Mouse (Mus musculus): ENCODE data around the gene Tnfrsf9. TPM values are rescaled to one million over a fixed set of nuclear protein-coding genes. Genes with fewer than 3 reads are reported as not detected.
"Not testable (repeated sequence)": the region's sequence is repeated elsewhere in the genome, so short reads cannot be mapped to it uniquely, and the experiment has no call there.

The Tnfrsf9 gene
- total RNA-seq, 2 experiments from 2014 or later: 0.39 to 0.41 TPM

DNA sequence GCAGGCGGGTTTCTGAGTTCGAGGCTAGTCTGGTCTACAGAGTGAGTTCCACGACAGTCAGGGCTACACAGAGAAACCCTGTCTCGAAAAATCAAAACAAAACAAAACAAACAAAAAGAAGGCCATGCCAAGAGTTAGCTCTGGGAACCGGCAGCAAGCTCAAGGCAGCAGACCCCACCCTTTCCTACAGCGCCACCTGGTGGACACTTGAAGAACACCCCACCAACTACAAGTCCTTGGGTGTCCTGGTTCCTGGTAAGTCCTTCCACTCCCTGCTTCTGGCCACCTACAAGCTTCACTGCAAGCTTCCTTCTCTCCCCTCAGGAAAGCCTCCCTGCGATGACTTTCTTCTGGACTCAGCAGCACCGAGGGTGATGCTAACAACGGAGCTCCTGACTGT lies 12.7 kb upstream of the Tnfrsf9 start:
- TF ChIP-seq CTCF (conservative IDR thresholded peaks at IDR 0.05): peak; percentile 95
- peak; percentile 73 to 86 for DNase-seq (ENCODE audit: low spot score in 2 of 2)

GRCm38 (mm10) chr4:150902062-150902461 lies 12.3 kb upstream of the Tnfrsf9 start:
- H3K27ac ChIP-seq: no peak overlapping the region
- H3K4me3 ChIP-seq: no peak overlapping the region
- 0 out of 2 replicates have a peak, but pooled peaks have one; percentile 19 for TF ChIP-seq CTCF (conservative IDR thresholded peaks at IDR 0.05)
- DNase-seq (ENCODE audit: low spot score in 2 of 2): no peak

More for the DNA sequence above, 12.7 kb upstream of the Tnfrsf9 start:
- Histone ChIP-seq H3K4me3 (no peak overlapping the region), H3K27ac (no peak overlapping the region)

DNA sequence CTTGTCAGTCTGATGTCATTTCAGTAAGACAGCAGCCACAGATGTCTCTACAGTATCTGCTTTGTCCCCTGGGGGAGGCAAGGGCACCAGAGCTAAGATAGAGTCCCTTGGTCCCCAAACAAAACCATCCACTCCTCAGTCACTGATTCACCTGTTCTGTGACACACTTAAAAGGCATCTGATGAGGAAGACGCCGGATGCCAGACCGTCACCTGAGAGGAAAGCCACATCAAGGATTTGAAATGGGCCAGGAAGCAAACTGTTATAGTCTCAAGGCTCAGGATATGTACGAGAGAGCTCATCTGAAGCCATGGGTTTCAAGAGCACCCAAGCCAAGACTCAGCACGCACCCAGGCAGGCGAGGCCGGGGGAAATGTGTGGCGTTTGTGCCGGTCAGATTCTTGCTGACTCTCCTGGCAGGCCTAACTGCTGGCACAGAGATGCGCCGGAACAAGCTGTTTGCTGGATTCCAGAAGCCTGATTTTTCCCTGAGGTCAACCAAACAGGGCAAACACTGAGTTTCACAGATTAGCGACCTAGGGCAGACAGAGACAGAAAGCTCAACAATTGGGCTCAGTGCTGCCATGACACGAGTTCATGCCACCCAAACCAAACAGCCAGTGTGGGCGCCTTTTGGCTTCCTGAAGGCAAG lies 11.1 kb upstream of the Tnfrsf9 start:
- no peak overlapping the region for H3K27ac ChIP-seq
- DNase-seq (ENCODE audit: low spot score in 2 of 2): no peak
- H3K4me3 ChIP-seq: no peak overlapping the region
- no peak for TF ChIP-seq CTCF (conservative IDR thresholded peaks at IDR 0.05)

DNA sequence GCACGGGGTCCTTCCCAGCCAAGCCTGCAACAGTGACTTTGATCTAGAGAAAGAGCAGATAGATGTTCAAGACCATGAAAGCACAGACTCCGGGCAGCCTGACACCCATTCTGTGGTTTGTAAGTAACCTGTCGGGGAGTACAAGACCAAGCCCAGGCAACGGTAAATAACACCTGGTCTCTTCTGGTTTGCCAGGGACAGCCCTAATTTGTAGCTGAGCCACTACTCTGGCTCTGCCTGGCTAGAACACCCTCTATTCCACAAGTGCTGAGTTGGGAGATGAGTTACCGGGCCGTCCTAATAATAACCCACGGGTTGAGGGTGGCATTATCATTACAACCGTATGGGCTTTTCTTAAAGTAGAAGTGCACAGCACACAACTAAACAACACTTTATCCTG lies 7.3 kb upstream of the Tnfrsf9 start:
- Histone ChIP-seq H3K27ac (no peak overlapping the region), H3K4me3 (no peak overlapping the region)
- no peak for DNase-seq (ENCODE audit: low spot score in 2 of 2)
- TF ChIP-seq CTCF (conservative IDR thresholded peaks at IDR 0.05): no peak

- not testable (repeated sequence) for H3K4me3 ChIP-seq; DNase-seq (ENCODE audit: low spot score in 2 of 2)
- peak; percentile 59 for TF ChIP-seq CTCF (conservative IDR thresholded peaks at IDR 0.05)
- H3K27ac ChIP-seq: peak overlapping the region; percentile 94; the same call in 1 of the 2 replicates
Observed at GRCm38 (mm10) chr4:150908512-150908911, 5.8 kb upstream of the Tnfrsf9 start.

- TF ChIP-seq CTCF (conservative IDR thresholded peaks at IDR 0.05): peak; percentile 56
- Histone ChIP-seq H3K4me3 (peak overlapping the region; percentile 99), H3K27ac (peak overlapping the region; percentile 94)
- peak; percentile 96 to 99 for DNase-seq (ENCODE audit: low spot score in 2 of 2)
Observed at GRCm38 (mm10) chr4:150909451-150910156, 4.8 kb upstream of the Tnfrsf9 start.

GRCm38 (mm10) chr4:150910164-150910951 lies 4.0 kb upstream of the Tnfrsf9 start:
- Histone ChIP-seq H3K4me3 (peak overlapping the region; percentile 32; the same call in 1 of the 2 replicates), H3K27ac (peak overlapping the region; percentile 94)
- TF ChIP-seq CTCF (conservative IDR thresholded peaks at IDR 0.05): no peak
- no peak for DNase-seq (ENCODE audit: low spot score in 2 of 2)

GRCm38 (mm10) chr4:150913743-150914142 lies 619 bp upstream of the Tnfrsf9 start:
- peak overlapping the region; percentile 95 for H3K27ac ChIP-seq
- TF ChIP-seq CTCF (conservative IDR thresholded peaks at IDR 0.05): no peak
- DNase-seq (ENCODE audit: low spot score in 2 of 2): no peak

DNA sequence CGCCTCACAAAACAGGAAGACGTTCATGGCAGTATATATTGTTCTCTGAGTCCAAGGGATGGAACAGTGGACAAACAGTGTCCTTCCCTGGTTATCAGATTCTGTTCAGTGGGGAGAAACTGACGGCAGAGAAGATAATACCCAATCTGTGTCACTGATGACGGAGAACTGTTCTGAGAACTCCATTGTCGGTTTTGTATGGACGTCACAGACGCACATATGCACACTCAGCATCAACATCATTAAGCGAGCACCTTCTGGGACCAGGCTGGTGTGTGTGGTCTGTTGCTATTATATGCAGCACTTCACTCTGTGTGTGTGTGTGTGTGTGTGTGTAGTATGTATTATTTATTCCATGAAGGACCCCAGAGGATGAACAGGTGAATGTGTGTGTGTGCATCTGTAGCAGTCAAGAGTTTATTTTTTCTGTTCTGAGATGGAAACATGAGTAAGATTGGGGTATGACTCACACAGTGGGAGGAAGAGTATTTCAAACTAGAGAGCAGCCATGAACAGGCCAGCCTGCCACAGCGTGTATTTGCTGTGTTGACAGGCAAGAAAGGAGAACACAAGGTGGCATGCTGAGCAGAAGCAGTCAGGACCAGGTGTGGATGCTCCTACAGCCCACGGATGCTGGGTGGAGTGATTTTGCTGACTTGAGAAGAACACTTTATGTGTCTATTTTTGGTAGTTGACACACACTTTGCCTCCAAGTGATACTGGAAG lies 982 bp downstream of the Tnfrsf9 start:
- no peak for DNase-seq (ENCODE audit: low spot score in 2 of 2)
- peak overlapping the region; percentile 56 for H3K4me3 ChIP-seq
- peak overlapping the region; percentile 95 for H3K27ac ChIP-seq
- TF ChIP-seq CTCF (conservative IDR thresholded peaks at IDR 0.05): no peak

More at GRCm38 (mm10) chr4:150913743-150914142, 619 bp upstream of the Tnfrsf9 start:
- peak overlapping the region; percentile 56 for H3K4me3 ChIP-seq

DNA sequence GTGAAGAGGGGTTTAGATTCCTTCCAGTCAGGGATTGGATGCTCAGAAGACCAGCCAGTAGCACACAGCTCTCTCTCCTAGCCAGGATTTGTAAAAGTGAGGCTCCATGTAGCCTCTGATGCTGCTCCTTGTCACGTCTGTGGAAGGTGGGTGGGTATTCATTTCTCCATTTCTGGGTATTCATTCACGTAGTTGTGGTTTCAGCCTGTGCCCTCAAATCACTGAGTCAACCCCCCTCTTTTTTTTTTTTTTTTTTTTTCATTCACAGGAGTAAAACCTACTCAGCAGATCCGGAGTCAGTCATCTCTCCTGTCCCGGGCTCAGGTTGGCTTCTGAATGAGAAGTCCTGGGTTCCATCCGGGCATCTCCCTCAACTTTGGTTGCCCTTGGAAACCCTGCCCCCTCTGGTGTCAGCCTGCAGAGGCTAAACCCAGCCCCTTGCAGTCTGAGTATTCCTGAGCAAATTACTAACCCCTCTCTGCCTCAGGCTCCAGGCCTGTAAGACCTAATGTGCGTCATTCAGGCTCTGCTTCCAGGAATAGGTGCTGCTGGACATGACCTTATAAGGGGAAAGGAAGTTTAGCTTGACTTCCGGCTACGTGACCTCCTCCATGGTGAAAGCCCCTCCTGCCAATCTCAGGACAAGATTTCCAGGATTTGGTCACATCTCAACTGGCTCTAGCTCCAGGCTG lies 3.1 kb downstream of the Tnfrsf9 start:
- no peak for DNase-seq (ENCODE audit: low spot score in 2 of 2)
- Histone ChIP-seq H3K4me3 (no peak overlapping the region), H3K27ac (no peak overlapping the region)
- no peak for TF ChIP-seq CTCF (conservative IDR thresholded peaks at IDR 0.05)

DNA sequence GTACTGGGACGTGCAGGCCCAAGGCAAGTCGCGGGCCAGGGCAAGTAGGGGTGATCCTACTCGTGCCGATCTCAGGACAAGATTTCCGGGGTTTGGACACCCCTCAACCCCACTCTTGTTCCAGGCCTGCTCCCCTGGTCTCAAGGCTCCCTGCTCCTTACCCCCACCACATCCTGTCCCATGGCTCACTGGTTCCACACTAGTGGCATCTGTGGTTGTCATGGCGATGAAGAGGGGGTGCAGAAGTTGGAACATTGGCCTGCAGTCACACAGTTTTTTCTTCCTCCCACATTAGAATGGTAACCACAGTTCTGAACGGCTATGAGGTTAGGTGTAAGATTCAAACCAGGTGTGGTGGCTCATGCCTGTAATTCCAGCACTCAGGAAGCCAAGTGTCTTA lies 6.8 kb downstream of the Tnfrsf9 start:
- Histone ChIP-seq H3K4me3 (no peak overlapping the region), H3K27ac (no peak overlapping the region)
- DNase-seq (ENCODE audit: low spot score in 2 of 2): no peak
- no peak for TF ChIP-seq CTCF (conservative IDR thresholded peaks at IDR 0.05)

DNA sequence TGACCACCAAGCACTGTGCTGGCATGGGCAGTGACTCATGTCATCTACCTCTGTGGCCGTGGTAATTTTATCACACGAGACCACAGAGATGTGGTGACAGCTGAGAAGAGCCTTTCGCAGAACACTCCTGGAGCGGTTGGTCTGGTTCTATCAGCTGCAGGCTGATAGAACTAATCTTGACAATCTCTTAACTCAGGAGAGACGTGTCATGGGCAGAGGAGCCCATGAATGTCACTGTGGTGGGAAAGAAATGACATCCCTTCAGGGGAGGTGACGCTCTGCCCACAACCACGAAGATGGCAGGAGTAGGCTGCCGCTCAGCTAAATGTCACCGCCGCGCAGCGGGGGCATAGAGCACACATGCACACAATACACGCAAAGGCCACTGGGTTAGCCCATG lies 9.9 kb downstream of the Tnfrsf9 start:
- Histone ChIP-seq H3K27ac (no peak overlapping the region), H3K4me3 (no peak overlapping the region)
- no peak for TF ChIP-seq CTCF (conservative IDR thresholded peaks at IDR 0.05)
- no peak for DNase-seq (ENCODE audit: low spot score in 2 of 2)
